Mouse (Mus musculus): ENCODE results near the gene Stn1. TPM values are rescaled to one million over a fixed set of nuclear protein-coding genes. Genes with fewer than 3 reads are reported as not detected.

Stn1 gene
- polyA plus RNA-seq, 1 experiment from 2014 or later: 60.6 TPM

DNA sequence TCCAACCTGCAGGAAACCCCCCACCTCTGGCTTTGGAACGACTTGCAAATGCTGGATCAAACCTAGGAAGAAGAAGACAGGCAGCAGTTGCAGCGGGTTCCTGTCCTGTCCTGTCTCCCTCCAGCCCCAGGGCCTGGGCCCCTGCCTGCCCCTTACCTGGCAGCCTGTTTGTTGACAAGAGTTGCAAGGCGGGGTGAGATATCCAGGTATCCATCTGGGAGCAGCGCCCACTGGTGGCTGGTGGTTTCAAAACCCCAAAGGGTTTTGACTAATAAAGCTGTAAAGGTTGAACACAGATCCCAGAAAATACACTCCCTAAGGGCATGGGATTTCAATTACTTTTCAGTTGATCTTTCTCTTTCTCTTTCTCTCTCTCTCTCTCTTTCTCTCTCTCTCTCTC, 49.1 kb downstream of the Stn1 start:
- Histone ChIP-seq H3K27ac (replicated peaks; ENCODE audit: low read depth, low read length) (no peak overlapping the region), H3K4me1 (ENCODE audit: control insufficient read depth, insufficient read depth, low read length) (0 out of 2 replicates have a peak, but pooled peaks cover 3% of the 10 kb centered on the region), H3K27me3 (ENCODE audit: control insufficient read depth, insufficient read depth, low read length) (no peaks in the 10 kb centered on the region), H3K36me3 (ENCODE audit: control insufficient read depth, insufficient read depth, low read length) (no peaks in the 10 kb centered on the region), H3K9me3 (ENCODE audit: control insufficient read depth, low read length) (no peaks in the 10 kb centered on the region; the same call in 1 of the 2 replicates), H3K4me3 (ENCODE audit: low read depth, low read length) (no peak overlapping the region), H3K4me2 (ENCODE audit: low read depth, severe bottlenecking) (no peak overlapping the region), H3K9ac (ENCODE audit: low read length) (no peak overlapping the region)
- 34% methylated on average over 4 of the region's 4 CpGs for WGBS
- DNase-seq (ENCODE audit: low spot score) (peak; percentile 65), ATAC-seq (ENCODE audit: insufficient number of reproducible peaks, low FRiP score, low TSS enrichment, low read depth) (no peak)

DNA sequence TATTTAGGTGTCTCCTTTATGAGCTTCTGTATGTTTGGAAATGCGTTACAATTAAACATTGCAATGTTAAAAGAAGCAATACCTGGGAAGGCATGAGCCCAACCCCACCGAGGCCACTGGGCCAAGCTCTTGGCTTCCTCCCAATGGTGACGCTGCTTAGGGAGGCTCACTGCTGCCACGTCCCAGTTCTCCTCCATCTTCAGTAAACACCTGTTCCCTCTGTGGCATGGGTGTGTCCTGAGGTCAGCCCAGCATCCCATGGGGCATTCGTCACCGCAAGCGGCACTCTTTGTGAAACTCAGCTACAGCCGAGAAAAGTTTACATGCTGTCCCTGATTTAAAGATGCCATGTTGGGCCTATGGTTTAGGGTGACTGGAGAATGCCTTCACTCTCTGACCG, 49.7 kb downstream of the Stn1 start:
- Histone ChIP-seq H3K4me3 (ENCODE audit: low read depth, low read length) (no peak overlapping the region), H3K36me3 (ENCODE audit: control insufficient read depth, insufficient read depth, low read length) (no peaks in the 10 kb centered on the region), H3K4me1 (ENCODE audit: control insufficient read depth, insufficient read depth, low read length) (0 out of 2 replicates have a peak, but pooled peaks cover 3% of the 10 kb centered on the region), H3K27me3 (ENCODE audit: control insufficient read depth, insufficient read depth, low read length) (no peaks in the 10 kb centered on the region), H3K9me3 (ENCODE audit: control insufficient read depth, low read length) (no peaks in the 10 kb centered on the region; the same call in 1 of the 2 replicates), H3K27ac (replicated peaks; ENCODE audit: low read depth, low read length) (no peak overlapping the region), H3K4me2 (ENCODE audit: low read depth, severe bottlenecking) (no peak overlapping the region), H3K9ac (ENCODE audit: low read length) (no peak overlapping the region)
- DNase-seq (ENCODE audit: low spot score) (no peak), ATAC-seq (ENCODE audit: insufficient number of reproducible peaks, low FRiP score, low TSS enrichment, low read depth) (no peak)
- WGBS: 87% methylated on average over 9 of the region's 9 CpGs

DNA sequence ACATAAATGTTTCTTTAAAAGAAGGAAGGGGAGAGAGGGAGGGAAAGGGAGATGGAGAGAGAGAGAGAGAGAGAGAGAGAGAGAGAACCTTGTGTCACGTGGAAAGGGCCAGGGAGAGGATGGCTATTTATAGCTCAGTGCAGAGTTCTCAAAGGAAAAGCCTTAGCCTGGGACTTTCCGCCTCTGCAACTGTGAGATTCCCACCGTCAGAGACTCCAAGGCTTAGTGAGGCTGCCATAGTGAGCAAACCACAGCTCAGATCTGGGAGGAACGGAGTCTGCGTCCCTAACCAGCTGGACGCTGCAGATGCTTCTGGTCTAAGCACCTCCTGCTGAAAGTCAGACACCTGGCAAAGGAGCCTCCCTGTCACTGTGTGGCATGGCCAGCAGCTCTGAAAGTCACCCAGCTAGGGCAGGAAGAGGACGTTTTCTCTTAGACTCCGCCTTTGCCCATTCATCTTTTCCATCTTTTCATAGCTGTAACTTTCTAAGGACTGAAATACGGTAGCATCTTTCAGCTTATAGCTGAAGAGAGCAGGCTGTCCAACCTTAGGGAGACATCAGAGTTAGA, 51.2 kb downstream of the Stn1 start:
- no peak overlapping the region for H3K4me2 ChIP-seq (ENCODE audit: low read depth, severe bottlenecking)
- H3K27me3 ChIP-seq (ENCODE audit: control insufficient read depth, insufficient read depth, low read length): no peaks in the 10 kb centered on the region
- no peaks in the 10 kb centered on the region for H3K36me3 ChIP-seq (ENCODE audit: control insufficient read depth, insufficient read depth, low read length)
- DNase-seq (ENCODE audit: low spot score): no peak
- no peaks in the 10 kb centered on the region; the same call in 1 of the 2 replicates for H3K9me3 ChIP-seq (ENCODE audit: control insufficient read depth, low read length)
- no peak overlapping the region for H3K27ac ChIP-seq (replicated peaks; ENCODE audit: low read depth, low read length)
- H3K9ac ChIP-seq (ENCODE audit: low read length): no peak overlapping the region
- H3K4me3 ChIP-seq (ENCODE audit: low read depth, low read length): no peak overlapping the region
- 0 out of 2 replicates have a peak, but pooled peaks cover 3% of the 10 kb centered on the region for H3K4me1 ChIP-seq (ENCODE audit: control insufficient read depth, insufficient read depth, low read length)
- 48% methylated on average over 9 of the region's 9 CpGs for WGBS
- ATAC-seq (ENCODE audit: insufficient number of reproducible peaks, low FRiP score, low TSS enrichment, low read depth): no peak

DNA sequence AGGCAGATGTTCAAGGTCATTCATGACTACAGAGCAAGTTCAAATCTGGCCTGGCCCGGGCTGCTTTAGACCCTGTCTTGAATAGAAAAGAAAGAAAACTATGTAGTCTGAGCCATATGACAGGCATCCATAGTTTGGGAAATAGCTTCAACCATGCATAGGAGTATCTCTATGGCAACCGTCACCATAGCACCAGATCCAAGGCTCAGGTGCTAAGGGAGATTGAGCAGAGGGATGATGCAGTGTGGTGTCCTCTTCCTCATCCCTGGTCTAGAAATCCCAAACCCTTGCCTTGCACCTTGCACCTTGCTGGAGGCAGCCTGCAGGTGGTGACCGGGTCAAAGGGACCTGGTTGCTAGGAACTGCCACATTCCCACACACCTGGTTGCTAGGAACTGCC, 53.2 kb downstream of the Stn1 start:
- Histone ChIP-seq H3K27ac (replicated peaks; ENCODE audit: low read depth, low read length) (no peak overlapping the region), H3K9me3 (ENCODE audit: control insufficient read depth, low read length) (no peaks in the 10 kb centered on the region; the same call in 1 of the 2 replicates), H3K4me2 (ENCODE audit: low read depth, severe bottlenecking) (no peak overlapping the region), H3K4me3 (ENCODE audit: low read depth, low read length) (no peak overlapping the region), H3K27me3 (ENCODE audit: control insufficient read depth, insufficient read depth, low read length) (no peaks in the 10 kb centered on the region), H3K9ac (ENCODE audit: low read length) (no peak overlapping the region), H3K36me3 (ENCODE audit: control insufficient read depth, insufficient read depth, low read length) (no peaks in the 10 kb centered on the region), H3K4me1 (ENCODE audit: control insufficient read depth, insufficient read depth, low read length) (0 out of 2 replicates have a peak, but pooled peaks cover 3% of the 10 kb centered on the region)
- 79% methylated on average over 3 of the region's 3 CpGs for WGBS
- no peak for DNase-seq (ENCODE audit: low spot score)
- ATAC-seq (ENCODE audit: insufficient number of reproducible peaks, low FRiP score, low TSS enrichment, low read depth): no peak

DNA sequence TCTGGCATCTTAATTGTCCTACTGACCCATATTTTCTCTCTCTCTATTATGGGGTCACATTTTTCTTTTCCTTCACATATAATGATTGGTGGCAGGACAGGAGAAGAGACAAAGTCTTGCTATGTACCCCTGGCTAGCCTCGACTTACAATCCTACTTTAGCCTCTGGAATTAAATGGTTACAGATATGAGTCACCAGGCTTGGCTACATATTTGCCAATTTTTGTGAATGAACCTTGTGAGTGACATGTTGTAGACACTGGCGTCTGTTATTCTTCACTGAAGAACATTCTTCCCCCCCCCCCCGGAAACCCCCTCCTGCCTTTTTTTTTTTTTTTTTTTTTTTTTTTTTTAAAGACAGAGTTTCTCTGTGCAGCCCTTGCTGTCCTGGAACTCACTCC, 54.0 kb downstream of the Stn1 start:
- no peak overlapping the region for H3K4me3 ChIP-seq (ENCODE audit: low read depth, low read length)
- 80% methylated on average over 3 of the region's 3 CpGs for WGBS

DNA sequence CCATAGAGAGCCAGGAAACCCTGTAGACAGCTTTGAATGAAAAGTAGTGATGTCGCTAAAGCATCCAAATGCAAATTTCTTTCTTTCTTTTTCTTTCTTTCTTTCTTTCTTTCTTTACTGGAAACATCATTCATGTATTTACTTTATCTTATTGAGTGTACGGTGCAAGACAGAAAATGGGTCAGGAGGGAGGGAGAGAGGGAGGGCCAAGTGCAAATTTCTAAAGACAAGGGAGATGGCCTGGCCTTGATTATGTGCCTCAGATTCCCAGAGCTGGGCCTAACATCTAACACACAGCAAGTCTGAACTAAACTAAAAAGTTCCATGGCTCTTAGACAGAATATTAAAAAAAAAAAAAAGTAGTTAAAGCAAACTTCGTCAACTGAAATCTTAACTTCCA, 63.9 kb downstream of the Stn1 start:
- H3K36me3 ChIP-seq (ENCODE audit: control insufficient read depth, insufficient read depth, low read length): no peaks in the 10 kb centered on the region
- ATAC-seq (ENCODE audit: insufficient number of reproducible peaks, low FRiP score, low TSS enrichment, low read depth) (no peak), DNase-seq (ENCODE audit: low spot score) (no peak)
- no peak overlapping the region for H3K9ac ChIP-seq (ENCODE audit: low read length)
- H3K27me3 ChIP-seq (ENCODE audit: control insufficient read depth, insufficient read depth, low read length): no peaks in the 10 kb centered on the region
- no peak overlapping the region for H3K27ac ChIP-seq (replicated peaks; ENCODE audit: low read depth, low read length)
- WGBS: 80% methylated on average over 3 of the region's 3 CpGs
- H3K4me3 ChIP-seq (ENCODE audit: low read depth, low read length): no peak overlapping the region
- H3K4me2 ChIP-seq (ENCODE audit: low read depth, severe bottlenecking): no peak overlapping the region
- peaks cover 4% of the 10 kb centered on the region for H3K4me1 ChIP-seq (ENCODE audit: control insufficient read depth, insufficient read depth, low read length)
- no peaks in the 10 kb centered on the region for H3K9me3 ChIP-seq (ENCODE audit: control insufficient read depth, low read length)

More for the DNA sequence above, 54.0 kb downstream of the Stn1 start:
- Histone ChIP-seq H3K27me3 (ENCODE audit: control insufficient read depth, insufficient read depth, low read length) (no peaks in the 10 kb centered on the region), H3K4me1 (ENCODE audit: control insufficient read depth, insufficient read depth, low read length) (0 out of 2 replicates have a peak, but pooled peaks cover 3% of the 10 kb centered on the region), H3K27ac (replicated peaks; ENCODE audit: low read depth, low read length) (no peak overlapping the region), H3K4me2 (ENCODE audit: low read depth, severe bottlenecking) (no peak overlapping the region), H3K9ac (ENCODE audit: low read length) (no peak overlapping the region), H3K36me3 (ENCODE audit: control insufficient read depth, insufficient read depth, low read length) (no peaks in the 10 kb centered on the region), H3K9me3 (ENCODE audit: control insufficient read depth, low read length) (no peaks in the 10 kb centered on the region)
- ATAC-seq (ENCODE audit: insufficient number of reproducible peaks, low FRiP score, low TSS enrichment, low read depth) (no peak), DNase-seq (ENCODE audit: low spot score) (no peak)

DNA sequence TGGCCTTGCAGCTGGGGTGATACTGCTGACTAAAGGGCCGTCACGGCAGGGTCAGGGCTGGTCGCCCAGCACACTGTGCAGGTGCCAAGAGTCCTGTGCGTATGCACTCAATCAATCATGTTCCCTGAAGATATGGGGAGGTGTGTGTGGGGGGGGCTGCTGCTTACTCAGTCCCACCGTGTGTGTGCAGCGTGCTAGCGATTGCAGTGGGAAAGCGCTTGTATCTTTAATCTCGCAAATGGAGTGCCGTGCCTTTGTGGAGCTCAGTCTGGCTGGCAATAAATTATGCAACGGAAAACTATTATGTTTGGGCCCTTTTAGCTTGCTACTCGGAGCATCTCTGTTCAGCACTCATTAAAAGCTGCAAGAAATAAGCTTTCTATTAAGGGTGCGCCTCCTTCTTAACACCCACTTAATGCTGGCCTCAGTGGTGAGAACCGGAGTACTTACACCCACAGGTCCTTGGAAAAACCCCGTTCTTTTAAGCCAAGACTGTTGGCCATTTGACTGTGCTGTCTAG, 64.4 kb downstream of the Stn1 start:
- WGBS: 30% methylated on average over 15 of the region's 15 CpGs
- H3K27ac ChIP-seq (replicated peaks; ENCODE audit: low read depth, low read length): no peak overlapping the region
- DNase-seq (ENCODE audit: low spot score) (no peak), ATAC-seq (ENCODE audit: insufficient number of reproducible peaks, low FRiP score, low TSS enrichment, low read depth) (no peak)
- H3K4me1 ChIP-seq (ENCODE audit: control insufficient read depth, insufficient read depth, low read length): peaks cover 4% of the 10 kb centered on the region
- no peaks in the 10 kb centered on the region for H3K9me3 ChIP-seq (ENCODE audit: control insufficient read depth, low read length)
- no peak overlapping the region for H3K4me2 ChIP-seq (ENCODE audit: low read depth, severe bottlenecking)
- H3K4me3 ChIP-seq (ENCODE audit: low read depth, low read length): no peak overlapping the region
- no peaks in the 10 kb centered on the region for H3K36me3 ChIP-seq (ENCODE audit: control insufficient read depth, insufficient read depth, low read length)
- H3K27me3 ChIP-seq (ENCODE audit: control insufficient read depth, insufficient read depth, low read length): no peaks in the 10 kb centered on the region
- no peak overlapping the region for H3K9ac ChIP-seq (ENCODE audit: low read length)

DNA sequence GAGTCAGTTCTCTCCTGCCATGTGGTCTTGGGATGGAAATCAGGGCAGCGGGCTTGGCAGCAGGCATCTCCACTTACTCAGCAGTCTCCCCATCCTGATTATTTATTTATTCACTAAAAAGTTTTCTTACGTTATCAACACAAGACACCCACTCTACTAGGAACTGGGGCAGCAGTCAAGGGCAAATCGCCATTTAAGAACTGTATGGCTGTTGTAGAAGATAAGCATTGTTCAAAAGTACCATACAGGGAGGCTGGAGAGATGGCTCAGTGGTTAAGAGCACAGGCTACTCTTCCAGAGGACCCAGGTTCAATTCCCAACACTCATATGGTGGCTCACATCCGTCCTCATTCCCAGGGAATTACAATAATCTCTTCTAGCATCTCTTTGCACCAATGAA, 65.5 kb downstream of the Stn1 start:
- Histone ChIP-seq H3K4me1 (ENCODE audit: control insufficient read depth, insufficient read depth, low read length) (peaks cover 4% of the 10 kb centered on the region), H3K9ac (ENCODE audit: low read length) (no peak overlapping the region), H3K9me3 (ENCODE audit: control insufficient read depth, low read length) (no peaks in the 10 kb centered on the region), H3K27ac (replicated peaks; ENCODE audit: low read depth, low read length) (no peak overlapping the region), H3K36me3 (ENCODE audit: control insufficient read depth, insufficient read depth, low read length) (no peaks in the 10 kb centered on the region), H3K27me3 (ENCODE audit: control insufficient read depth, insufficient read depth, low read length) (no peaks in the 10 kb centered on the region), H3K4me3 (ENCODE audit: low read depth, low read length) (no peak overlapping the region), H3K4me2 (ENCODE audit: low read depth, severe bottlenecking) (no peak overlapping the region)
- no peak for DNase-seq (ENCODE audit: low spot score)
- WGBS: 79% methylated on average over 4 of the region's 4 CpGs
- ATAC-seq (ENCODE audit: insufficient number of reproducible peaks, low FRiP score, low TSS enrichment, low read depth): no peak

DNA sequence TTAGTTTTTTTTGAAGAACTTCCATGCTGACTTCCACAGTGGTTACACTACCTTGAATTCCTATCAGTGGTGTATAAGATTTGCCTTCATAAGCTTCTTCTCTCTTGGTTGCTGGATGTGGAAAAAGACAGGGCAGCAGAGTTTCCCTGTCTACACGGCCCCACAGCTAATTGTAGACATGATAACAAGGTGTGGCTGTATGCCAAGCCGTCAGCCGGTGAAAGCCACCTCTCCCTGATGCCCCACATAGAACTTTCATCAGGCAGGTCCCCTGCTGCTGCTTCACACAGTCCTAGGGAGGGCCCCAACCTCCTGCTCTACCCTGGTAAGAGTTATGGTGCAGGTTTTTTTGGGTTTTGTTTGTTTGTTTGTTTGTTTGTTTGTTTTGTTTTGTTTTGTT, 68.6 kb downstream of the Stn1 start:
- no peak overlapping the region for H3K4me3 ChIP-seq (ENCODE audit: low read depth, low read length)
- no peaks in the 10 kb centered on the region for H3K36me3 ChIP-seq (ENCODE audit: control insufficient read depth, insufficient read depth, low read length)
- no peaks in the 10 kb centered on the region for H3K27me3 ChIP-seq (ENCODE audit: control insufficient read depth, insufficient read depth, low read length)
- no peak for DNase-seq (ENCODE audit: low spot score)
- no peaks in the 10 kb centered on the region for H3K9me3 ChIP-seq (ENCODE audit: control insufficient read depth, low read length)
- H3K4me1 ChIP-seq (ENCODE audit: control insufficient read depth, insufficient read depth, low read length): peaks cover 4% of the 10 kb centered on the region
- no peak overlapping the region for H3K4me2 ChIP-seq (ENCODE audit: low read depth, severe bottlenecking)
- H3K27ac ChIP-seq (replicated peaks; ENCODE audit: low read depth, low read length): no peak overlapping the region
- WGBS: 73% methylated on average over 3 of the region's 3 CpGs
- H3K9ac ChIP-seq (ENCODE audit: low read length): no peak overlapping the region
- no peak for ATAC-seq (ENCODE audit: insufficient number of reproducible peaks, low FRiP score, low TSS enrichment, low read depth)
